Mouse (Mus musculus): Measurements from ENCODE around the gene Sumo1. TPM values are rescaled to one million over a fixed set of nuclear protein-coding genes. Genes with fewer than 3 reads are reported as not detected.

Sumo1 gene
- 6.6 and 352 TPM in 2 replicates for polyA plus RNA-seq (2012; ENCODE audit: low replicate concordance)

GRCm38 (mm10) chr1:59670641-59671168, at the start of gene Sumo1:
TSS of gene Sumo1 (minus strand) at chr1:59670834.

GRCm38 (mm10) chr1:59684819-59685755, 14.5 kb upstream of the Sumo1 start, which contains the start of gene Nop58:
TSS of gene Nop58 (plus strand) at chr1:59684971.

Other genes starting within 250 kb of the Sumo1 start
- gene Fzd7, start 188.4 kb downstream of the Sumo1 start, polyA plus RNA-seq (2012; ENCODE audit: low replicate concordance): 2.5 and 3.1 TPM in 2 replicates
- gene Gm973, start 154.6 kb downstream of the Sumo1 start, polyA plus RNA-seq (2012; ENCODE audit: low replicate concordance): not detected in 2 replicates
- gene Nop58, start 14.1 kb upstream of the Sumo1 start, polyA plus RNA-seq (2012; ENCODE audit: low replicate concordance): 14.6 and 60.0 TPM in 2 replicates
- 2.3 and 2.7 TPM in 2 replicates for gene Bmpr2, start 92.6 kb upstream of the Sumo1 start, polyA plus RNA-seq (2012; ENCODE audit: low replicate concordance)
- gene Fam117b, start 242.2 kb upstream of the Sumo1 start, polyA plus RNA-seq (2012; ENCODE audit: low replicate concordance): 19.0 and 30.7 TPM in 2 replicates